Mouse (Mus musculus) kidney, postnatal 36 days (tissue): Measurements from ENCODE around the gene Wdr34.
"Not testable (repeated sequence)": the region's sequence is repeated elsewhere in the genome, so short reads cannot be mapped to it uniquely, and the experiment has no call there.

Experiments
- DNase-seq, 2 experiments: peaks; one replicate each; pipeline ENCODE4 v3.0.0; 2021 to 2022; ENCODE audit warnings: mixed read lengths in 2 of 2

Wdr34 gene

GRCm38 (mm10) chr2:30066046-30066901, 17.6 kb upstream of the Wdr34 start:
- DNase-seq = peak; percentile 97 to 99

- DNase-seq = no peak
These were observed 15.6 kb upstream of the Wdr34 start for GRCm38 (mm10) chr2:30064298-30064697.

- no peak for DNase-seq
These were observed 15.1 kb upstream of the Wdr34 start for GRCm38 (mm10) chr2:30063791-30064190.

DNA sequence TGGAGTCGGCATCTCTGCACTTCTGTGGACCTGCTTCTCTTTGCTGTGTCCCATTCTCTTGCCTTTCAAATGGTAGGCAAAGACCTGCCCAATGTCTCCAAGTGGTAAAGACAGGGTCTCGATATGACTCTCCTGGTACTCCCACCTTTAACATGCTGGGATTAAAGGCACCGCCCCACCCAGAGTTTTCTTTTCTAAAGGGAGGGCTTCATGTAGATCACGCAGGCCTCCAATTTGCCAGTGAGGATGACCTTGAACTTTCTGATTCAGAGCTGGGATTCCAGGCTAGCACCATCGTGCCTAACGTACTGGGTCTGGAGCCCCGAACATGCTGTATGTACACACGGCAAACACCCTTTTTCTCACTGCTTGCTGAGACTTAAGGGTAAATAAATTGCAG, 14.6 kb upstream of the Wdr34 start:
- DNase-seq = no peak

DNA sequence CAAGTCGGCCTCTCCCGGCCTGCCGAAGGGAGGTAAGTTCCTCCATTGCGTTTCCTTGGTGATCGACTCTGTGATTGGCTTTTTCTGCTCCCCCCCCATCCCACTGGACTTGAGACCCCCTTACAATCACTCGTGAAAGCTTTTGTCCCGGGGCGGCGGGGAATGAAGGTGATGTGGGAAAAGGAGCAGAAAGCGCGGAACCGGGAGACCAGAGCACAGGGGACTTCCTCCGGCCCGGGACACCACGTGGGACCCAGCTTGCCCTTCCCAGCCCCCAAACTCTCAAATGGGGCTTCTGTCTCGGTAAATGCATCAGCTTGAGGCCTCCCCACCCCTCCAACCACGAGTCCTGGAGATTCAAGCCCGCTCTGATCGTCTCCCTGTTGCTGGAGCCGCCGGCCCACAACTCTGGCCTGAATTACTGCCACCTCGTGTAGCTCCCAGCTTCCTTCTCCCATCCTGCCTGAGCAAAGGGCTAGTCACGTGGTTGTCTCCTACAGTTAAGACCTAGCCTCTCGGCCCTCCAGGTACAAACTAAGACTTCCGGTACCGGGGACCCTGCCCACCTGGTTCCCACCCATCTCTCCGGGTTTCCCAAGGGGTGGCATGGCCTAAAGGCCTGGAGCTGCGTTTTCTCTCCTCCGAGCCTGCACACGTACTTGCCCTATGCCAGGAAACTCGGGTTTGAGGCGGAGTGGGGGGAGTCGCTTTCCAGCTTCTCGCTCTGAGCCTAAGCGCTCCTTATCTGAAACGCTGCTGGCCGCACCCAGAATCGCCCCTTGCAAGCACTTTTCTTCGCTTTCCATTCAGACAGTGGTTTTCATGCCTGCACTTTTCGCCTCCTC, 13.8 kb upstream of the Wdr34 start:
- peak; percentile 75 to 85 for DNase-seq

DNA sequence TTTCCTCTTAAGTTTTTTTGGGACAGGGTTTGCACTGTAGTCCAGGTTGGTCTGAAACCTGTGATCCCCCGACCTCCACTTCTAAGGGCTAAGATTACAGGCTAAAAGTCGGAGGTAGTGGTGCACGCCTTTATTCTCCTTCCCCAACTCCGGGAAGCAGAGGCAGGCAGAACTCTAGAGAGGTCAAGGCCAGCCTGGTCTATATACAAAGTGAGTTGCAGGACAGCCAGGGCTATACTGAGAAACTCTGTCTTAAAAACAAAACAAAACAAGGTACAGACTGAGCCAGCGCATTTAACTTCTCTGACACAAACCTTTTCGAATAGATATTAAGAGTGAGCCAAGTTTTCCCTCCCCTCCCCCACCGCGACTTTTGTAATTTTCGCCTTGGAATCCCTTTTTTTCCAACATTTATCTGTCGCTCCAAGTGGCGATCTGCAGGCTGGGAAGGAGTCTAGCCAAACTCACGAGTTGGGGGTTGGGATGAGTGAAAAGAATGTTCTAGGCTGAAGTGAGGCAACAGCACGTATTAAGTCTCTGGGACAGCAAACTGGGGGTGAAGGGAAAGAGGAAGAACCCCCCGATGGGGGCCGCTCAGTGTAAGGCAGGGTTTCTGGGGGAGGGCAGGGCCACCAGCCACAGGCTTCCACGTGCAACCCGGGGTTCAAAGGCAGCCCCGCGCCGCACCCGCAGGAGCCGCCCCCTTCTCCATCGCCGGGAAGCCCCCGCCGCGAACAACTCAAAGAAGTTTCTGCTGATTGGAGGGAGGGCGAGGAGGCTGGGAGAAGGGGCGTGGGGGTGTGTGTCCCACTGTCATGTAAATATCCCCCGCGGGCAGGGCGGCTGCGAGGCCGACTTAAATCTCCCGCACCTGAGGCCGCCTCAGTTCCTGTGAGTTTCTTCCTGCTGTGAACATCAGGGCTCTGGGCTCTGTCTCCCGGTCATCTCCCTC, 12.8 kb upstream of the Wdr34 start:
- DNase-seq = peak; percentile 13 to 56

DNA sequence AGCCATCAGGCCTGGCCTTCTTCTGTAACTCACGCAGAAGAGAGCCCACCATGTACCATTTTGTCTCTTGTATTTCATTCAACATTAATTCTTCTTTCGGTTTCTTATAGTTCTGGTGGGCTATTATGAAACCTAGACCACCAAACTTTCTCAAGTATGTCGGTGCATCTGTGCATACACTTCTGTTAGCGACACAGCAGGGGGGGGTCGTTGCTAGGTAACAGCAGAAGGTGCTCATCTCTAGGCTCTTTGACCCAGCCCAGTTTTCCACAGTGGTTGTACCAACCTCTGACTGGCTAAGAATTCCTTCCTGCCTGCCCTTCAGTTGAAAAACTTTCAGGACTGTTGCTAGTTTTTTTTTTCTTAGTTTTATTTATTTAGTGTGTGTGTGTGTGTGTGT, 9.7 kb upstream of the Wdr34 start:
- DNase-seq = no peak

DNA sequence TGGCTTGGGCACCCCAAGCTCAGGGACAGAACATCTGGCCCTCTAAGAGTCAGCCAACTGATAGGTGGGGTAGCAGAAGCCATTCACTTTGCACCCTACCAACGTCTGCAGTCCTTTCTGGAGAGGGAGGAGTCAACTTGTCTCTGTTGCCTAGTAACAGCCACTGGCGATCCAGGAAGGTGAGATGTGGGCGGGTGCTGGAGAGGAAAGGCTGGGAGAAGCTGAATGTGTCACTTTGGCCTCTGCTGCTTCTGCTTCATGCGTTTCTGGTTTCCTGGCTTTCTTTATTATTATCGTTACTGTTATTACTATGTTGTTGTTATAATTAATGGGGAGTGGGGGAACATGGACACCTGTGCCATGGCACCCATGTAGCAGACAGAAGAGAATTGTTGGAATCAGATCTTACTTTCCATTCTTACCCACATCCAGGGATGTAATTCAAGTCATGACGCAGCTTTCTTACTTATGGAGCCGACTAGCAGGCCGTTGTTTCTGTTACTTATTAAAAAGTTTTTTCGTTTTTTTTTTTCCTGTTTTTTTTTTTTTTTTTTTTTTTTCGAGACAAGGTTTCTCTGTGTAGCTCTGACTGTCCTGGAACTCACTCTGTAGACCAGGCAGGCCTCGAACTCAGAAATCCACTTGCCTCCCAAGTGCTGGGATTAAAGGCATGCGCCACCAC, 8.7 kb upstream of the Wdr34 start, which contains the start of gene Set:
Gene Set (plus strand): TSS at position 156 of the 682 bp plus-strand sequence.
- DNase-seq = peak in 1 of 2 experiments; percentile 41

GRCm38 (mm10) chr2:30056736-30057135, 8.1 kb upstream of the Wdr34 start:
- no peak for DNase-seq

DNA sequence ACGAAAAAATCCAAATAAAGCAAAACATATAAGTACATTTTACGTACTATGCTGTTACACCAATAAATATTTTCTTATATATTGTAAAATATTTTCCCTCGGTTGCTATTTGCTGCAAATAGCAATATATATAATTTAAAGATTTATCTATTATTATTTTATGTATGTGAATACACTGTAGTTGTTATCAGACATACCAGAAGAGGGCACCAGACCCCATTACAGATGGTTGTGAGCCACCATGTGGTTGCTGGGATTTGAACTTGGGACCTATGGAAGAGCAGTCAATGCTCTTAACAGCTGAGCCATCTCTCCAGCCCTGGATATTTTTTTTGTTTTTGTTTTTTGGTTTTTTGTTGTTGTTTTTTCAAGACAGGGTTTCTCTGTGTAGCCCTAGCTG, 6.6 kb upstream of the Wdr34 start:
- DNase-seq = not testable (repeated sequence)

- DNase-seq = no peak
These were observed 3.5 kb upstream of the Wdr34 start for GRCm38 (mm10) chr2:30051992-30052761.

DNA sequence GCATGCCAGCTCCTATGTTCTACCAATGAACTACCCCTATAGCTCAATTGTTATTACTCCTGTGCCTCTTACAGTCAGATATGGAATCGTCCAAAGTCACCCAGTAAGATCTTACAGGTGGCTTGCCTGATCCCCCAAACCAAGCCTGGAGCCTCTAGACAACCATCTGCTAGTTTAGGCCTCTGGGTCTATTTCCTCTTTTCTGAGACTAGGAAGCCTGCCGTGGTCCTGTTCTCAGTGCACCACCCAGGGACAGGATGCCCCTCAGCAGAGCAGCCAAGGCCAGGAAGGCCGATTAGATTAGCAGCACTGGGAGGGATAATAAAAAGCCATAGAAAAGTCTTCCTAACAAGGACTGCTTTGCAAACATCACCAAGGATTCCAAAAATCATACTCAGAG, 1.1 kb upstream of the Wdr34 start:
- DNase-seq = no peak

DNA sequence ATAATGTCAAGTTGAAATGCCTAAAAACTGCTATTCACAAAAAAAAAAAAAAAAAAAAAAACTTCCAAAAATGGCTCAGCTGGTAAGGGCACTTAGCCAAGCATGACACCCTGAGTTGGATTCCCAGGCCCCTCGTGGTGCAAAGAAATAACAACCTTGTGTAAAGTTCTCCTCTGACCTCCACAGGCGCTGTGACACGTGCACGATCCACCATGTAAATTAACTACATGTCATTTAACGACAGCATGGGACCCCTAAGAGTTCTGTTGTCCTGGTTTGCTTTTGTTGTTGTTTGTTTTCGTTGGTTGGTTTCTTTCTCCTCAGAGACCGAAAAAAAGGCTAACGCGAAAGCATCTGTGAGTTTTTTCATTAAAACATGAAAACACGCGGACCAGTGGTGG, 580 bp downstream of the Wdr34 start:
- no peak for DNase-seq

DNA sequence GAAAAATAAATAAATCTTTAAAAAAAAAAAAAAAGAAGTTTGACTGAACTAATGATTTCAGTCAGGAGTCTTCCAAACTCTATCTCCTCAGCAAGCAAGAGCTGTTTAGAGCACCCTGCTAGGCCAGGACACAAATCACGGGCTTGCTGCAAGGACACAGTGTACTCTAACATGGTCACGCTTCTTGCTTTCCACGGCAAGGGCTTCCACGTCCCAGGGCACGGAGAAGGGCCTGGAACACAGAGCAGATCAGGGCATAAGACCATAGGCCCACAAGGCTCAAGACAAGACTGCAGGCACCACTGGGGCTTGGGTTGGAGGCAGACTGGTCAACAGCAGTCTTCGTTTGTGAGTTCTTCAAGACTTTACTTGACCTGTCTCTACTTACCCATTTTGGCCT, 1.6 kb downstream of the Wdr34 start:
- no peak for DNase-seq

- DNase-seq = no peak
These were observed 4.1 kb downstream of the Wdr34 start for GRCm38 (mm10) chr2:30044550-30044949.

DNA sequence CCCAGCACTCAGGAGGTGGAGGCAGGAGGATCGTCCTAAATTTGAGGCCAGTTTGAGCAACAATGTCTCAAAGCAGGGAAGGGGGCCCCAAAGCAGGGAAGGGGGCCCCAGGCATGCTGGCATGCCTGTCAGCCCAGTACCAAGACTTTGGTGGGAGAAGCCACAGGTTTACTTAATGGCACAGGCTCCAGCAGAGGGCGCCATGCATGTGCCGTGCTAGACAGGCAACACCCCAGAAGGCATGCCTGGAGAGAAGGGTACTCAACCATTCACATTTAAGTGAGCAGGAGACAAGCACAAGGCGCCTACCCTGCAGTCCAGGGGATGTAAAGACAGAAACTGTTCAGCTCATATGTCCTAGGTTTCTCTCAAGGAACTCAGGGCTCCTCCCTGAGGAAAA, 6.2 kb downstream of the Wdr34 start:
- DNase-seq = peak; percentile 85 to 96

DNA sequence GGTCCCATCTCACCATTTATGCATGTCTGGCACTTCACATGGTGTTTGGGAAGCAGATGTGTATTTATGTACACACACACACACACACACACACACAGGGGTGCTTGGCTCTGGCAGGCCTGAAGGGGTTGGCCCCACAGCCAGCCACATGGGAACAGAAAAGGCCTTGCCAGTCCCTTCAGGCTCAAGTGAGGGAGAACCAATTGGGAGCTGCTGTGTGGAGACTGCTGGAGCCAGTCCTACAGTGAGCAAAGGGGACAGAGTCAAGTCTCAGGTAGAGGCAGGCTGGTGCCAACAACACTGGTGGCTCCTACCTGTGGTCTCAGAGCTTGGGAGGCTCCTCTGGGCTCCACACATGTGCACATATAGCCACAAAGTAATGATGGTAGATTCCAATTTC, 9.0 kb downstream of the Wdr34 start:
- DNase-seq = no peak

- no peak for DNase-seq
These were observed 10.3 kb downstream of the Wdr34 start for GRCm38 (mm10) chr2:30038370-30038769.

DNA sequence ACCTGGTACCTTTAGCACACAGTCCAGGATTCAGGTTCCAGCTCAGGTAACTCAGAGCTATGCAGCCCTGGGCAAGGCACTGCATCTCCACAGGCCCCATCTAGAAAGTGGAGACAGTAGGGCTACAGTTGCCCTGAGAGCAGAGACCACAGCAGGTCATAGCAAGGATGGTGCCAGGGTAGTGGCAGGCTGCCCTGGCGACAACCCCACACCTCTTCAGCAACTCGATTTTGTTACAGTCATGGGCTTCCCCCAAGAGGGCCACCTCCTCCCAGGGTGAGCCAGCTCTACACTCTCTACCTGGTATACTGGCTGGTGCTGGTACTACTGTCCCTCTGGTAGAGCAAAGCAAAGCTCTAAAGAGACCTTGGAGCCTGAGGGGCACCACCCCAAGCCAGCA, 10.9 kb downstream of the Wdr34 start:
- DNase-seq = no peak

DNA sequence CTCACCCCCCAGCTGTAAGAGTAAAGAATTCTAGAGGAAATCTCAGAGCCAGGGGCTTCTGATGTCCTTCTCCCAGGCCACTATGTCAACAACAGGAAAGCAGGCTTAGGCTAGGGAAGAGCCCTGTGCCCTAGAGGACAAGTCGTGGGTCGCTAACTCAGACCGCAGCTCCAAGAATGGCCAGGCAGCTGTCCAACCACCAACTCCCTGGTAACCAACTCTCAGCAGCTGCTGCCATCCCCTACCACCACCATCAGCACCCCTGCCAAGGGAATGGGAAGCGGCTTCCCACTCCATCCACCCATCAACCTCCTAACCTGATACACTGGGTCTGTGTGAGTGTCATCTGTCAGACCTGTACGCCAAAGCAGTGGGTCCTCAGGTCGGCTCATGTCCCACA, 15.7 kb downstream of the Wdr34 start:
- peak in 1 of 2 experiments; percentile 25 for DNase-seq

GRCm38 (mm10) chr2:30032244-30032846, 16.3 kb downstream of the Wdr34 start:
- peak in 1 of 2 experiments; percentile 54 for DNase-seq
